Mouse (Mus musculus): Measurements from ENCODE around the gene Dlg2.

Gene Dlg2

DNA sequence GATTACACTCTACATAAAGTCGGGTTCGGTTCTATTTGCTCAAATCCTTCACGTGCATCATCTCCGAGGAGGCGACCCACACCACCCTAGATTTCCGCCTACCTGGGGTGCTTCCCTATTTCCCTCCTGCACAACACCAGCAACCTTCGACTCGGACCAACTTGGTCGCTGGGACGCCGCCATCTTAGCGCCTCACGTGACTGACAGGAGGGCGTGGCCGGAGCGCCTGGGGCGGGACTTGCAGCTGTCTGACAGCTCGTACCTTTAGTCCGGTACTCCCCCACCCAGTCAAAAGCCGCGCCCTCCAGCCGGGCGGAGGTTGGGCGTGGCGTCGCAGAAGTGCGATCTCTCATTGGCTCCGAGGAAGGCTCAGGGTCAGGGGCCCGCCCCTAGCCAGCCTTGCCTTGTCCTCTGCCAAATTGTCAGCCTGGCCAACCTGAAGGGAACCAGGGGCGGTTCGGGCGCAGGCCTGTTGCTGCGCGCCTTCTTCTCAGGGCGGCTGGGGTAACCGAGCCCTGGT lies 619 bp upstream of the Dlg2 start, which contains the start of gene Tmem126b:
Gene Tmem126b (minus strand): TSS at position 209 of the 520 bp plus-strand sequence.
- ChIA-PET CTCF (interaction anchor here in 2 of 4 experiments (0.7 to 1.0 kb wide), 2 partner anchors 16 to 1578 kb away, joined by 3 to 4 read pairs; no protein-coding TSS in a partner anchor), POLR2A (interaction anchor here in 3 of 4 experiments (0.7 to 3.2 kb wide), 26 partner anchors 9 to 751 kb away, joined by 3 to 19 read pairs (median 5); partner anchors contain the start of genes Tmem126a (in 2 of the 3), Ccdc89 (in 1 of the 3), Crebzf (in 1 of the 3) and Hikeshi (in 1 of the 3))

DNA sequence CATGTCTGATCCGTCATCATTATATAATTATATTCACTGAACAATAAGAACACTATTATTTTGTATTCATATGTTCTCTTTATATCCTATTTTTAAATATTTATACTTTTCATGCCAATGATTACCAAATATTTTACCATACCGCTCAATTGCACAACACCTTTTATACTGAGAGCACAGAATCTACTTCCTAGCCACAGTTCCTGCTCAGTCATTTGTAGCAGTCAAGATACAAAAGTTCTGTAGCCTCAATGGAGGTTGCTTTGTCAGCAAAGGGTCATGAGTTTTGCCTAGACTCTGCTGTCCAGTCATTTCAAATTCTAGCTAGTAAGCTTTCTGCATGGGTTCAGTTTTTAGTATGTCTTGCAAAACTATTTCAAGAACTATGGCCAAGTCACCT lies 6.1 kb downstream of the Dlg2 start:
- CTCF ChIA-PET: no interaction called here
- POLR2A ChIA-PET: no interaction called here

DNA sequence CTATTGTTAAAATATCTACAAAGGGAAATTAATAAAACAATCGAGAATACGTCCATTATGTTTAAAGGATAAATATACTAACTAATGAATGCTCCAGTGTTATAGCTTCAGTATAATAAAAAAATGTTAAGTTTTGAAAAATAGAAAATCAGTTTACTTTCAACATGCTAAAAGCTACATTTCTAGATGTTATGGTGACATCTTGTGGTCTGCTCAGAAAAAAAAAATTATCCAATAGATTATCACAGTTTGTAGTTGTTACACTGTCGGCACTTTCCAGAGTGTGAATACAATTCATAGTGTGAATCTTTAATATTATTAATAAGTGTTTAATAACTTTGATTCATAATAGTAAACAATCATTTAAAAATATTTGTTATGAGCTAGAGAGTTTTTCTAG lies 31.7 kb downstream of the Dlg2 start:
- ChIA-PET CTCF (interaction anchor here in 2 of 4 experiments (0.7 kb wide), 2 partner anchors 224 to 1524 kb away, joined by 3 to 7 read pairs; no protein-coding TSS in a partner anchor), POLR2A (interaction anchor here in 1 of 4 experiments (0.6 kb wide), 1 partner anchor 202 kb away, joined by 3 read pairs; no protein-coding TSS in a partner anchor)

DNA sequence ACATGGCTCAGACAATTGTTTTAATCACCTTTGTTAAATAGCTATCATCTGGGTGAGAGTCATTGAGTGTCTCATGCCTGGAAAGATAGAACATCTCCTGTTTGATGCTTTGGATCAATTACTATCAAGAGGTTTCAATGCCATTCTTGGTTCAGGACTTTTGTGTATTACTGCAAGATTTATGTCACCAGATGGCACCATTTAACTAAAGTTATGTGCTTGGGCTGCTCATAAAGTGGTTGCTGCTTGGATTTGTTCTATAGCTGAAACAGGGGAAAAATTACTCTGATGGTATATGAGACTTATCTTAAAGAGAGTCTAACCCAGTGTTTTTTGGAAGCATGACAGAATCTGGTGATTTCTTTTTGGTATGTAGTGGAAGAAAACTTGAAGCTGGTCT lies 35.8 kb downstream of the Dlg2 start:
- ChIA-PET POLR2A (no interaction called here), CTCF (interaction anchor here in 1 of 4 experiments (0.8 kb wide), 1 partner anchor 714 kb away, joined by 3 read pairs; no protein-coding TSS in a partner anchor)

DNA sequence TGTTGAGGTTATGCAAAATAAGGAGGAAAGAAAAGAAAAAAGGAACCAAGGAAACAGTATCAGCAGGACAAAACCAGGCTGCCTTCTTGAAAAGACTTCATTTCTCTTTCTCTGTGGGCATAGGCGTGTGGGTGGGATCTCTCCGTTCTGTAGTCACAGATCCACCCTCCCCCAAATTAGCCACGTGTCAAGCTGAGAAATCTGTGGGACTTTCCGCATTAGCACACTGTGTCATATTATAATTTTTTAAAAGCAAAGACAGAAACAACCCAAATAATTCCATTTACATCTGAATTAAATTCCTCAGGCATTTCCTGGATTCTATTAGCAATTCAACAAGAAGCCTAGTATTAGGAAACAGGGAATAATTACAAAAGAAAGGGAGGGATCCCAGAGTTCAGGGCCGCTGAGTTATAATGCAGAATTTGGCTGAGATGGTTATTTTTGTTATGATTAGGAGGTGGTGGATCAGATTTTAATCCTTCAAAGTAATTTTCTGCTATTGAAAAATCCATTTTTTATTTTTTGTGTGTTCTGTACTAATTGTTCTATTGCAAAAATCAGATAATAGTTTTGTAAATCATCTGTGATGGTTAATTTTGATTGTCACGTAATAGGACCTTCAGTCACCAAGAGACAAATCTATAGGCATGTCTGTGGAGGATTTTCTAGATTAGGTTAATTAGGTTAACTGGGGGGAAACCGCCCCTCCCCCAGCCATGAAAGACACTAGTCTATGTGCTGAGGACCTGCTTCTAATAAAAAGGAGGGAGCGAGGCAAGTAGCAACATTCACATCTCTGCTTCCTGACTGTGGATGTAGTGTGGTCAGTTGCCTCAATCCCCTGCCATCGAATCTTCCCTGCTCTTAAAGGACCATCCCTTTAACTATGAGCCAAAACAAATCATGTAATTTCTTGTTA lies 63.3 kb downstream of the Dlg2 start:
- POLR2A ChIA-PET: interaction anchor here in 1 of 4 experiments (1.8 kb wide), 1 partner anchor 14 kb away, joined by 4 read pairs; no protein-coding TSS in a partner anchor
- CTCF ChIA-PET: no interaction called here

DNA sequence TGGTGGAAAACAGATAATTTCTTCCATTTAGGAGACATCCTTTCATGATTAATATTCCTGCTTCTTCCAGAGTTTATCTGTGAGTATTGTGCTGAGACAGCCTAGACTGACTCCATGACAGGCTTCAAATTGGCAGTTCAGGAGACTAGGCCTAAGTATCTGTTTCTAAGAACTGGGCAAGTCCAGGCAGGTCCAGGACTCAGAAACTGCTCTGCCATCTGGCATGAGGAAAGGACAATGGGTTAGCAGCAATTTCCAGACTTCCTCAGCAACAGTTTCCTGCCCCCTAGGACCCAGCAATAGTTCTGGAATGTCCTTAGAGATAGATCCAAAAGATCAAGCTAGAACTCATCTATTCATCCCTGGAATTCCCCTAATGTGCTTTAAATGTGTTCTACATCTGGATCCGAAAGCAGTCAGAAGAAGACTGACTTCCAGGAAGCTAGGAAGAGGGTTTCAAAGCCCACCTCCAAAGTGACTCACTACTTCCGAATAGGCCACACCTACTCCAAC lies 64.4 kb downstream of the Dlg2 start:
- ChIA-PET POLR2A (interaction anchor here in 1 of 4 experiments (1.8 kb wide), 1 partner anchor 15 kb away, joined by 4 read pairs; no protein-coding TSS in a partner anchor), CTCF (no interaction called here)

DNA sequence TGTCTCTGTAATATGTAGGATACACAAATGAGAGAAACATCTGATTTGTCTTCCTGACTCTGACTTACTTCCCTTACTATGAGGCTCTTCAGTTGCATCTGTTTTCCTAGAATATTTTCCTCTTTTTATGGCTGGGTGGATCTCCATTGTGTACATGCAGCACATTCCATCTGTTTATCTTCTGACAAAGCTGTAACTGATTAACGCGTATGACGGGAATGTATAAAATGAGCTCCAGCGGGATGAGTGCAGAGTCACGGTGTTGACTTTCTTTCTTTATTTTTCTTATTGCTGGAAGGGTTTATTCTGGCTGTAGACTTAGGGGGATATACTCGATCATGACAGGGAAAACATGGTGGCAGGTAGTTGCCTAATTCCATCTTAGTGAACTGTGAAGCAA lies 76.9 kb downstream of the Dlg2 start:
- POLR2A ChIA-PET: no interaction called here
- CTCF ChIA-PET: no interaction called here

DNA sequence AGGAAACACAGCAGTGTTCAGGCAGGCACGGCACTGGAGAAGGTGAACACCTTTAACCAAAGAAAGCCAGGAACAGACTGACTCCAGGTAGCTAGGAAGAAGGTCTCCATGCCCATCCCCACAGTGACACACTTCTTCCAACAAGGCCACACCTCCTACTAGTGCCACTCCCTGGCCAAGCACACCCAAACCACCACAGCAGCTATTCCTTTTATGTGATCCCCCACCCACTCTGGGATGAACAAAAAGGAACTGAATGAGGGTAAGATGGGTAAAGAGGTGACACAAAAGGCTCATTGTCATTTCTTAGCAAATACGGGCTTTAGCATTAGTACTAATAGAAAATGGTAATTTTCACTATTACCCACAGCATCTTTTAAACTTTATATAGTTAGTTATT lies 77.9 kb downstream of the Dlg2 start:
- ChIA-PET CTCF (no interaction called here), POLR2A (no interaction called here)

DNA sequence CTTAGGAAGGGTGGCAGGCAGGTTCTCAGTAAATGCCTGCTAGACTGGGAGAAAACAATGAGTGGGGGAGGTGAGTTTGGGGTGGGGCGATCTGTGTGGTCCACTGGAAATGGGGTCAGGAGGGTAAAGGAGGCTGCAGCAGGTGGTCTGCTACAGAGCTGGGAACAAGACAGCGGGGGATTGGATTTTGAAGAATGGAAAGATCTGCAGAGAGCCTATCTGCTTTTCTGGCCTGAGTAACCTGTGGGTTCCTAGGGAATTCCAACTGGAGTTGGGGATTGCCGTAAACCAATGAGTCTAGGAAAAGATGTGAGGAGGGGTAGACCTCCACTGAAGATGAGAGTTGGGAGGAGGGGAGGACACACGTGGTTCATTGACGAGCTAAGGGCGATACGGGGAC lies 92.7 kb downstream of the Dlg2 start:
- ChIA-PET CTCF (no interaction called here), POLR2A (interaction anchor here in 1 of 4 experiments (0.6 to 1.5 kb wide), 2 partner anchors 9 to 238 kb away, joined by 3 read pairs; no protein-coding TSS in a partner anchor)

DNA sequence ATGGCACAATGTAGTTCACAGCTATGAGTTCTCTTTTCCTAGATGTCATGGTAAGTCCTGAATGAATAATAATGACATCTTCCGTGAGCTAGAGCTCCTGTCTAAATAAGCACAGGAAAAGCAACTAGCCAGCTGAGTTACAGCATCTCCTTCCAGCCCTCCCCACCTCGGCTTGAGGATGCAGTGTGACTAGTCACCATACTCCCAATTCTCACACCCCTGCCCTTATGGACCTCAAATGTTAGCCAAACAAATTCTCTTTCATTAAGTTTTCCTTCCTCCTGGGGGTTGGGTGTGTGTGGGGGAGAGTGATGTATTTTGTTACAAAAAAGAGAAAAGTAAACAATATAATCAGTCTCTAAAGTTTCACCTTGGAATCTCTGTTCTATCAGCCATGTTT lies 111.3 kb downstream of the Dlg2 start:
- CTCF ChIA-PET: no interaction called here
- POLR2A ChIA-PET: interaction anchor here in 1 of 4 experiments (0.8 kb wide), 1 partner anchor 137 kb away, joined by 3 read pairs; no protein-coding TSS in a partner anchor

DNA sequence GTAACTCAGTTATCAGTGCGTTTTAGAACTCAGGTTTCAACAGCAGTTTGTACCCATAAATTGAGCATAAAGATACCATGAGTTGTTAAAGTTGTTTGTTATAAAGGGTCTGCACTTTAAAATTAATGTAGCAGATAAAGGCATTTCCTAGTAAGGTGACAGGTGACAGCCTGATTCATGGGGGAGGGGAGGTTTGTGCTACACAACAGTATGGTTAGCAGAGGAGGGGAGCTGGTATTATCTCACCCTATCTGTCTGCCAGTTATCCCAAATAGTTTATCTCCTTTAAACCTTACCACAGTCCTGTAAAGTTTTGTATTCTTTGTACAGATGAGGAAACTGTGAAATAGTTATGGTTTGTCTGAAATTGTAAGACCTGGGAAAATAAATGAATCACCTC lies 111.8 kb downstream of the Dlg2 start:
- ChIA-PET POLR2A (no interaction called here), CTCF (no interaction called here)

DNA sequence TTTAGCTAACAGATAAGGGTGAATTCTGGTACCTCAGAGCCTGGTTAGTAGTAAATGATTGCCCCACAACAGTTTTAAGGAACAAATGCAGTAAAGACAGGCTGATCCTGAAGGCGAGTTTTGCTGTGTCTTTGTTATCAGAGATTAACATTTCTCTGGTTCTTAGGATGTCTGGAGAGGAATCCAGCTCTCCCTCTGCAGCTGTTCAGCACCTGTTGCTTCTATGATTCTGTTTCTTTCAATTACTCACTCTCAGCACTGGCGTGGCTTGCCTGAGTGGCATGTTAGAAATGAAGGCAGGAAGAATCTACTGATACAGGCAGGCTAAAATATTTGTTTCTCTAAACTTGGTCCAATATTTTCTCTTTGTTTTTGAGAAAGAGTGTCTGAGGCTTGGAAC lies 133.3 kb downstream of the Dlg2 start:
- ChIA-PET CTCF (no interaction called here), POLR2A (no interaction called here)

DNA sequence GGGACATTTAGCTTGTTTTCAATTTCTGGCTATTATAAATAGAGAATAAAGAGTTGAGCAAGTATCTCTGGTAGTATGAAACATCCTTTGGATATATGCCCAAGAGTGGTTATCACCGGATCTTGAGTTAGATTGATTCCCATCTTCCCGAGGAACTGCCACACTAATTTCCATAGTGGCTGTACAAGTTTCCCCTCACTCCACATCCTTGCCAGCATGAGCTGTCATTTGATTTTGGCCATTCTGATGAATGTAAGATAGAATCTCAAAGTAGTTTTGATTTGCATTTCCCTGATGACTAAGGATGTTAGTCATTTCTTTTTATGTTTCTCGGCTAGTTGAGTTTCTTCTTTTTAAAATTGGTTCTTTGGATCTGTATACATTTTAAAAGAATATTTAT lies 154.1 kb downstream of the Dlg2 start:
- ChIA-PET POLR2A (no interaction called here), CTCF (no interaction called here)

DNA sequence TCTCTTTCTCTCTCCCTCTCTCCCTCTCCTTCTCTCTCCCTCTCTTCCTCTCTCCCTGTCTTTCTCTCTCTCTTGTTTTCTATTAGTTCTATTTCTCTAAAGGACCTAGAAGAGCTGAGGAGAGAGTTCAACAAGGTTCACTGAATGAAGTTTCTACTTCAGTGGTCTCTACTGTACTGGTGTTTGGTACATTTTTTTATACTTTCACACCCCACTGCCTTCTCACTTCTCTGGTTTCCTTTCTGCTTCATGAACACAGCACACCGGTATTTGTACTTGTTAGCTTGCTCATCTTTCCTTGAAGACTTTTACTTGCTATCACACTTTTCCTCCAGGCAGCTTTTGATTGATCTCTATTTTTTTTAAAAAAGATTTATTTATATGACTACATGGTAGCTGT lies 173.0 kb downstream of the Dlg2 start:
- POLR2A ChIA-PET: interaction anchor here in 1 of 4 experiments (0.6 kb wide), 1 partner anchor 162 kb away, joined by 3 read pairs; no protein-coding TSS in a partner anchor
- CTCF ChIA-PET: no interaction called here

DNA sequence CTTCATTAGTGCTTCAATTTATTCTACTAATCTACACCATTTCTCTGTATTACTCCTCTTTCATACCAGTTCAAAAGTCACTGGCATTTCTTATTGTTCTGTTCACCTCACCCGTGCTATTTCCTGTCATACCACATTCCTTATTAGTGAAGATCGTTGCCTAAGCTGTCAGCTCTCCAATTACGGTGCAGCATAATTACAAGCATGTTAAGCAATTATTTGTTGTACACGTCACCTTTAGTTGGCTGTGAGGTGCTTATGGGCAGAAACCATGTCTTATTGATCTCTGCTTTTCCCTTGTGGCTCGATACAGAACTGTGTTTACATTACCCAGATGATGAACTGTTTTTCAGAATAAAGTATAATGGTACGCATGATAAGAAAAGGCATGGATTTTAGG lies 174.7 kb downstream of the Dlg2 start:
- POLR2A ChIA-PET: no interaction called here
- CTCF ChIA-PET: no interaction called here

DNA sequence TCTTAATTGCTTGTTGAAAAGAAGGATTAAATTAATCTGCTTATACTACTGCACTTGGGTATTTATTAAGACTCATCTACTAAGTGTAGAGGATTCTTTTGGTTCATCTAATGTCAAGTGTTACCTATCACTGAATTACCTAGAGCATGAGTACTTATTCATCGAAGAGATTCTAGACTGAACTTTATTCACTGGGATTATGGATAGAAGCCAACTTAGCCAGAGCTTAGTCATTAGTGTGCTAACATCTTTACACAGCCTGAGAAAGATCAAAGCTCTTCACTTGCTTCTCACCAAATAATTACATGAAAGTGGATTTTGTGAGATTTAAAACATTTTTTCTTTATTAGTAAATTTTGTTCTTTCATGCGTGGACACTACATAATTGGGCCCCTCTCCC lies 175.1 kb downstream of the Dlg2 start:
- CTCF ChIA-PET: no interaction called here

DNA sequence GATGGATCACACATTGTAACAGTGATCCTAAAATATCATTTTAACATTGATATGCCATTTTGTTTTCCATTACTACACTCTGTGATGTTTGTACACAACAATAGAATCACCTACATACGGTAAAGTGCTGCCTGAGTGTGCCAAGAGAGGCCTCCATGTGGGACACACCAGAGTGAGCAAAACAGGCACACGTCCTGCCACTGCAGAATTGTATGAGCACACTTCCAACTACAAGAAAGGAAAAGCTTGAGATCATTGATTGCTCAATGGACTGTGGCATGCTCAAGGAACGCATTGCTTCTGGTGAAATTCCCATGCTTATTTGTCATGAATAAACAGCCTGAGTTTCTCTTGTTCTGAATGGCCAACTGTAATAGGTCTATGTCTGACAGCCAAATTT lies 182.1 kb downstream of the Dlg2 start:
- ChIA-PET CTCF (no interaction called here), POLR2A (no interaction called here)

More for the DNA sequence above, 175.1 kb downstream of the Dlg2 start:
- POLR2A ChIA-PET: no interaction called here

DNA sequence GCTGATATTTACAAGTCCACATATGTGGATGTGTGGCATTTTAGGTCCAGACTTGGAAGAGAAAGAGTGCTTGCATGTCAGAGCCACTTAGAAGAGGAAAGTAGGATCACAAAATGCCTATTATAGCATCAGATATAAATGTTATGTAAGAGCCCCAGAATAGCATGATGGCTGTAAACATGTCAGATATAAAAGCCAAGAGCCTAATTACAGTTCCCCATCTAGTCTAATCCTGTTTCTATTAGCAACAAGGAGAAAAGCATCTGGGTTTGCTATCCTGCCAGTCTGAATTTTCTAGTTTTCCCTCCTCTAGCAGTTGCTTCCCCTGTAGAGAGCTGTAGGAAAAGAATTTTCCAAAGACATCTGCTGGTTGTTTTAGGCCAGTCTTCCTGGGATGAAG lies 217.6 kb downstream of the Dlg2 start:
- CTCF ChIA-PET: no interaction called here
- POLR2A ChIA-PET: interaction anchor here in 1 of 4 experiments (0.7 kb wide), 1 partner anchor 14 kb away, joined by 3 read pairs; no protein-coding TSS in a partner anchor

DNA sequence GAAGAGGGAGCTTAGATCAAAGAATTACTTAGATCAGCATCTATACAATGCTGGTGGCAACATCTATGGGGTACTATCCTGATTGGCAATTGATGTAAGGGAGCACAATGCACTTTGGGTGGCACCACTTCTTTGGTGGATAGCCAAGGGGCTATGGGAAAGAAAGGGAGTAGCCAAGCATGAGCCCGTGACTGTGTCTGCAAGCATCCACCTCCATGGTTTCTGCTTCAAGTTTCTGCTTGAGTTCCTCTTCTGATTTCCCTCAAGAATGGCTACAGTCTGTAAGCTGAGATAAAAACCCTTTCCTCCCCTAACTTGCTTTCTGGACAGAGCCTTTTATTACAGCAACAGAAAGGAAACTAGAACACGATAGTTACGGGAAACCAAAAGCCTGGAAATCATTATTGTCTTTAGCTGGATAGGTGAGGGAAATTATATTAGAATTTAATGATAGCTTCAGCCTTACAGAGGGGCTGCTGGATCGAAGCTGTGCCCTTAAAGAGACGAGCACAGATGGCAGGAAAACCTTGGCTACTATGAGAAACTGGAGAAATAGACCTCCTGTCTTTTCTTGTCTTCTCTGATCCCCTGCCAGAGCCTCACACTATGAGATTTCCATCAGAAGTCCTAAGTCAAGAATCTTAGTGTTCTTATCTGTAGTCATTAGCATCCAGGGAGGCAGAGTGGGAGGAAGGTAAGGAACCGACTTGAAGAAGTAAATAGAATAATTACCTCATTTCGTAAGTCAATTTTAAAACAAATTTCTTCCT lies 219.9 kb downstream of the Dlg2 start:
- ChIA-PET POLR2A (no interaction called here), CTCF (no interaction called here)

All from embryonic stem cell, embryonic (primary cell).